Mouse (Mus musculus): ENCODE measurements around the gene Zfp507. TPM values are rescaled to one million over a fixed set of nuclear protein-coding genes. Genes with fewer than 3 reads are reported as not detected.
A peak's percentile ranks its signal among the peaks of the same experiment; 100 is the strongest.

Zfp507 gene
- polyA plus RNA-seq, 1 experiment from 2014 or later: 12.9 TPM

DNA sequence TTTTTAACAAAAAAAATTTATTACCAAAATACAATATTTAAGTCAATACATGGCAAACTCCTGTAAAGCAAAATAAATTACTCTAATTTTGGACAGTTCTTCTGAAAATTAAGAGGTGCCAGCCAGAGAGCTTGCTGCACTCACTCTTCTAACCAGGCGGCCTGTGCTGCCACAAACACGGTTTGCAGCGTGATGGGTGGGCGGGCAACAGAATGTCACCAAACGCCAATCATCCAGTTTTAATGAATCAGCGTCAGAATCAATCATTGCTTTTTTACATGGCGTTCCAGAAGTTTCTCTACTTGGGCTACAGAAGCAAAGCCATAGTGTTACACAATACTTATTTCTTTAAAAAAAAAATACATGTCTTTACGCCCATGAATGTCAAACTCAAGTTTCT is 30.5 kb downstream of the Zfp507 start:
- no peaks in the 10 kb centered on the region for H3K9me3 ChIP-seq (replicated peaks)
- no peaks in the 10 kb centered on the region for H3K4me1 ChIP-seq
- 92% methylated on average over 8 of the region's 8 CpGs for whole genome bisulfite sequencing
- H3K4me2 ChIP-seq: no peak overlapping the region
- ATAC-seq (ENCODE audit: low FRiP score): no peak
- no peak overlapping the region for H3K4me3 ChIP-seq (replicated peaks)
- no peak overlapping the region for H3K27ac ChIP-seq (replicated peaks)
- H3K36me3 ChIP-seq: peaks cover 50% of the 10 kb centered on the region
- H3K27me3 ChIP-seq (replicated peaks): no peaks in the 10 kb centered on the region
- no peak overlapping the region for H3K9ac ChIP-seq (replicated peaks)

GRCm38 (mm10) chr7:35771106-35771505 is 31.7 kb downstream of the Zfp507 start:
- Histone ChIP-seq H3K4me1 (no peaks in the 10 kb centered on the region), H3K9me3 (replicated peaks) (no peaks in the 10 kb centered on the region), H3K4me2 (no peak overlapping the region), H3K36me3 (peaks cover 41% of the 10 kb centered on the region), H3K27ac (replicated peaks) (no peak overlapping the region), H3K4me3 (replicated peaks) (no peak overlapping the region), H3K27me3 (replicated peaks) (no peaks in the 10 kb centered on the region), H3K9ac (replicated peaks) (no peak overlapping the region)
- no peak for ATAC-seq (ENCODE audit: low FRiP score)

DNA sequence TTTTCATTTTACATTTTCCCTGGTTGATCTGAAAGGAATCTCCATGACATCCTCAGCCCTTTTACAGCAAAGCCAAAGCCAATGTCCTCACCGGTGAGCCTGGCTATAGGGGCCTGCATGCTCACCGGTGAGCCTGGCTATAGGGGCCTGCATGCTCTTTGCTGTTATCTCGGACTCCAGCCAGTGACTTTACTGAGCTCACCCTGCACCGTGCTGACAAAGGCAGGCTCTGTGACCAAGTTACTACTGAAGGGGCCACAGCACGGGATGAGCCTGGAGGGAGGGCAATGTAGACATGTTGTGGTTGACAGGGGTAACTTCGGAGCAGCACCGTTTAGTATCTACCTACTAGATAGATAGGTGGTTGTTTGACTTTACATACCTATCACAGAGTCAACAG is 32.7 kb downstream of the Zfp507 start:
- 91% methylated on average over 7 of the region's 7 CpGs for WGBS
- Histone ChIP-seq H3K4me1 (no peaks in the 10 kb centered on the region), H3K27ac (replicated peaks) (no peak overlapping the region), H3K27me3 (replicated peaks) (no peaks in the 10 kb centered on the region), H3K9ac (replicated peaks) (no peak overlapping the region), H3K9me3 (replicated peaks) (no peaks in the 10 kb centered on the region), H3K4me3 (replicated peaks) (no peak overlapping the region), H3K36me3 (peaks cover 31% of the 10 kb centered on the region), H3K4me2 (no peak overlapping the region)
- ATAC-seq (ENCODE audit: low FRiP score): no peak

- no peaks in the 10 kb centered on the region for H3K27me3 ChIP-seq (replicated peaks)
- H3K27ac ChIP-seq (replicated peaks): no peak overlapping the region
- H3K9me3 ChIP-seq (replicated peaks): no peaks in the 10 kb centered on the region
- WGBS: 96% methylated on average over 11 of the region's 11 CpGs
- no peak overlapping the region for H3K9ac ChIP-seq (replicated peaks)
- no peak for ATAC-seq (ENCODE audit: low FRiP score)
- H3K36me3 ChIP-seq: no peaks in the 10 kb centered on the region
- no peak overlapping the region for H3K4me3 ChIP-seq (replicated peaks)
- H3K4me1 ChIP-seq: no peaks in the 10 kb centered on the region
- H3K4me2 ChIP-seq: no peak overlapping the region
These were observed 38.3 kb downstream of the Zfp507 start for GRCm38 (mm10) chr7:35764461-35764860.

DNA sequence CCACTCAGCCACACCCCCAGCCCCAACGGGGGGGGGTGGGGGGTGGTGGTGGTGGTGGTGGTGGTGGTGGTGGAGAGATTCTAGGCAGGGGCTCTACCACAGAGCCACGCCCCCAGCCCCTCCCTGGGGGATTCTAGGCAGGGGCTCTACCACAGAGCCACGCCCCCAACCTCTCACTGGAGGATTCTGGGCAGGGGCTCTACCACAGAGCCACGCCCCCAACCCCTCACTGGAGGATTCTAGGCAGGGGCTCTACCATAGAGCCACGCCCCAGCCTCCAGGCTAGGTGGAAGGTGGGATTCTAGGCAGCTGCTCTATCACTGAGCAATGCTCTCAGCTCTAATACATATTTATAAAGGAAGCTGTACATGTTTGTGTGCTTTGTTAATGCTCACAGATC is 41.0 kb downstream of the Zfp507 start:
- Histone ChIP-seq H3K27ac (replicated peaks) (no peak overlapping the region), H3K9me3 (replicated peaks) (no peaks in the 10 kb centered on the region), H3K4me2 (no peak overlapping the region), H3K4me3 (replicated peaks) (no peak overlapping the region), H3K27me3 (replicated peaks) (no peaks in the 10 kb centered on the region), H3K4me1 (no peaks in the 10 kb centered on the region), H3K9ac (replicated peaks) (no peak overlapping the region), H3K36me3 (no peaks in the 10 kb centered on the region)
- WGBS: 75% methylated on average over 5 of the region's 5 CpGs
- no peak for ATAC-seq (ENCODE audit: low FRiP score)

GRCm38 (mm10) chr7:35759602-35760001 is 43.2 kb downstream of the Zfp507 start:
- WGBS: 19% methylated on average over 2 of the region's 2 CpGs

GRCm38 (mm10) chr7:35756510-35757440 is 46.0 kb downstream of the Zfp507 start:
- no peak for ATAC-seq (ENCODE audit: low FRiP score)
- Histone ChIP-seq H3K4me3 (replicated peaks) (no peak overlapping the region), H3K9ac (replicated peaks) (no peak overlapping the region), H3K9me3 (replicated peaks) (no peaks in the 10 kb centered on the region), H3K4me2 (no peak overlapping the region), H3K27me3 (replicated peaks) (no peaks in the 10 kb centered on the region), H3K36me3 (no peaks in the 10 kb centered on the region), H3K4me1 (peaks cover 15% of the 10 kb centered on the region), H3K27ac (replicated peaks) (no peak overlapping the region)
- 41% methylated on average over 14 of the region's 14 CpGs for WGBS

More at GRCm38 (mm10) chr7:35759602-35760001, 43.2 kb downstream of the Zfp507 start:
- no peak for ATAC-seq (ENCODE audit: low FRiP score)
- H3K27ac ChIP-seq (replicated peaks): no peak overlapping the region
- H3K9ac ChIP-seq (replicated peaks): no peak overlapping the region
- no peak overlapping the region for H3K4me2 ChIP-seq
- no peaks in the 10 kb centered on the region for H3K27me3 ChIP-seq (replicated peaks)
- H3K36me3 ChIP-seq: no peaks in the 10 kb centered on the region
- H3K4me3 ChIP-seq (replicated peaks): no peak overlapping the region
- H3K4me1 ChIP-seq: peaks cover 4% of the 10 kb centered on the region
- H3K9me3 ChIP-seq (replicated peaks): no peaks in the 10 kb centered on the region

DNA sequence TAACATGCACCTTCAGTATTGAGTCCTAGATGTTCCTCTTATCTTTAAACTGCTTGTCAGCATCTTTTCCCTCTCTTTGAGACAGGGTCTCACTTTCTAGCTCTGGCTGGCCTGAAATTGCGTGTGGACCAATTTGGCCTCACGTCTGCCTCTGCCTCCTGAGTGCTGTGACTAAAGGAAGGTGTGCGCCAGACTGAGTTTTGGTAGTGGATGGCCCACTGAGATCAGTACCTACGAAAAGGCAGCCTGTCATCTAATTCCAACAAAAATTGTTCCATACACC is 48.0 kb downstream of the Zfp507 start:
- H3K27ac ChIP-seq (replicated peaks): peak overlapping the region; percentile 76
- no peaks in the 10 kb centered on the region for H3K9me3 ChIP-seq (replicated peaks)
- no peaks in the 10 kb centered on the region for H3K27me3 ChIP-seq (replicated peaks)
- no peak for ATAC-seq (ENCODE audit: low FRiP score)
- peaks cover 12% of the 10 kb centered on the region for H3K36me3 ChIP-seq
- H3K4me3 ChIP-seq (replicated peaks): peak overlapping the region; percentile 98
- peak overlapping the region; percentile 54 for H3K9ac ChIP-seq (replicated peaks)
- H3K4me1 ChIP-seq: peaks cover 15% of the 10 kb centered on the region
- peak overlapping the region; percentile 96 for H3K4me2 ChIP-seq
- WGBS: 69% methylated on average over 4 of the region's 4 CpGs

DNA sequence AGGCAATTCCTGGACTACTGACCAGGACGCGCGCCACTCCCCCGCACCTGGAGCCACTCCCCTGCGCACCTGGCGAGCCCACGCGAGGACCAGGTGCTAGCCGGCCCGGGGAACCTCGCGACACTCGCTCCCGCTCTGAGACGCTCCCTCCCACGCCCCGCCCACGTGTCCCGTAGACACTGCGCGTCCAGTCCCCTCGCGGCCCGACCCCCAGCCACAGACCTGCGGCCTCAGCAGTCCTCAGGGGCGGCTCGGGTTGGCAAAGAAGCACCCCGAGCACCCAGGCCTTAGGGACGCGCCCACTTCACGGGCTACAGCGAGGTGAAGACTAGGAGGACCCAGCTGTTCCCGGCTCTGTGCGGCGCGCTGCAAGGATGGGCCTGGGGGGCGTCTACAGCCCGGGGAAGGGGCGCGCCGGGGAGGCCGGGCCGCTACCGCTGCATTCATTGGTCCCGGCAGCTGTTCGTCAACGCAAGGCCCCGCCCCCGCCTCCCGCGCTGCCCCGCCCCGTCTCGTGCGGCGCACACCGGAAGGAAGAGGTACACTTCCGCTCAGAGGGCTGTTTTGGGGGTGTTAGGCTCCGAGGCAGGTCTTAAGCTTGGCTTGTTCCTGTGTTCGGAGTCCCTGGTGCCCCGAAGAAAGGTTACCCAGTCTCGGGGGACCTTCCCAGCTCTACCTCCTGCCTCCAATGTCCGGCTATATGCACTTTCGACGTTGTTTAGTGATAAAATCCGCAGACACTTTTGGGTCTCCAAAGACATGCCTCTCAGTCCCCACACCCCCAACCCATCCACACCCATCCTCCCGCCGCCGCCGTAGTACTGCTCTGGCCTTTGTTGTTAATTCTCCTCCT is 48.5 kb downstream of the Zfp507 start, which contains the start of gene Dpy19l3:
Gene Dpy19l3 (minus strand): TSS at position 422 of the 853 bp plus-strand sequence.
- Histone ChIP-seq H3K9ac (replicated peaks) (peak within 1 kb of the TSS; percentile 82), H3K4me2 (peak within 1 kb of the TSS; percentile 96), H3K4me3 (replicated peaks) (peak within 1 kb of the TSS; percentile 98), H3K9me3 (replicated peaks) (no peaks in the 10 kb centered on the region), H3K36me3 (peaks cover 18% of the 10 kb centered on the region), H3K27me3 (replicated peaks) (no peaks in the 10 kb centered on the region), H3K4me1 (peaks cover 15% of the 10 kb centered on the region), H3K27ac (replicated peaks) (peak within 1 kb of the TSS; percentile 76)
- 2% methylated on average over 70 of the region's 70 CpGs for WGBS
- ATAC-seq (ENCODE audit: low FRiP score): peak; percentile 99

DNA sequence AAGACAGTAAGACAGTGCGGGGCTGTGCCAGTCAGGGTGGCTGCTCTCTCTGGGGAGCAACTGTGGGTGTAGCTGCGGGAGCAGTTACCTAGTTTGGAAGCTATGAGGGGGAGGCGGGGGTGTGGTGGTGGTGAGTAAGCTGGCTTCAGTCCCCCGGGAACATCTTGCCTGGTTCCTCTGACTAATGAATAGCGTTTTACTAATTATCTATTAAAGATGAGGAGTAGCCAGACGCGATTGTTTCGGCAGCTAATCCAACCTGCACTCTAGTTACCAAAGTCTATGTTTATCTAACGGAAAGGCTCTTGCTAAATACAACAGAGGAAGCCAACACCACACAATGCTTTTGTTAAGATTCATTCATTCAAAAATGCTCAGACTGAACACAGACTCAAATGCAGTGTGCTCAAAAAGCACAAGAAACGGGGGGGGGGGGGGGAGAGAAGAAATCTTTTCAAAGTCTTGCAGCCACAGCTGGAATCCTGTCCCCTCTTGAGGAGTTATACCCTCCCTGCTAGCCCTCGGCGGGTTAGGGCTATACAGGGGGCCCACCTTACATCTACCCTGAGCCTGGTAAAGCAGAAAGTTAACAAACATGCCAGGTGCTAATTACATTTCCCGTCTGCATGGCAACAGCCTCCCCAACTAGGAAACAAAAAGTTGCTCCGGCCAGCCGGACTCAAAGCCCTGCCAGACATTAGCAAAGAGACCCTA is 49.3 kb downstream of the Zfp507 start:
- peak overlapping the region; percentile 98 for H3K4me3 ChIP-seq (replicated peaks)
- no peak overlapping the region for H3K27ac ChIP-seq (replicated peaks)
- H3K9ac ChIP-seq (replicated peaks): peak overlapping the region; percentile 82
- peak; percentile 37; the same call in 1 of the 2 replicates for ATAC-seq (ENCODE audit: low FRiP score)
- H3K36me3 ChIP-seq: peaks cover 26% of the 10 kb centered on the region
- 4% methylated on average over 15 of the region's 15 CpGs for WGBS
- H3K4me1 ChIP-seq: peaks cover 15% of the 10 kb centered on the region
- no peaks in the 10 kb centered on the region for H3K27me3 ChIP-seq (replicated peaks)
- no peaks in the 10 kb centered on the region for H3K9me3 ChIP-seq (replicated peaks)
- H3K4me2 ChIP-seq: peak overlapping the region; percentile 96

- no peak overlapping the region for H3K27ac ChIP-seq (replicated peaks)
- no peak for ATAC-seq (ENCODE audit: low FRiP score)
- H3K4me1 ChIP-seq: peaks cover 15% of the 10 kb centered on the region
- no peak overlapping the region for H3K4me3 ChIP-seq (replicated peaks)
- 94% methylated on average over 9 of the region's 9 CpGs for WGBS
- H3K27me3 ChIP-seq (replicated peaks): no peaks in the 10 kb centered on the region
- no peaks in the 10 kb centered on the region for H3K9me3 ChIP-seq (replicated peaks)
- no peak overlapping the region for H3K4me2 ChIP-seq
- H3K9ac ChIP-seq (replicated peaks): no peak overlapping the region
- H3K36me3 ChIP-seq: peaks cover 51% of the 10 kb centered on the region
These were observed 51.9 kb downstream of the Zfp507 start for GRCm38 (mm10) chr7:35750873-35751272.

Measured in neural tube, embryonic 15.5 days (tissue).